Mouse (Mus musculus) ES-Bruce4 (cell line): ENCODE data around the gene Eef1g.

Experiments used
- CTCF ChIP-seq: IDR thresholded peaks from one replicate; pipeline ENCODE4 v1.8.1; 2011; ENCODE audit warnings: low read depth, low read length
- POLR2A ChIP-seq: IDR thresholded peaks from one replicate; pipeline ENCODE4 v1.8.1; 2011; ENCODE audit warnings: low read length; ENCODE audit not compliant: insufficient read depth

DNA sequence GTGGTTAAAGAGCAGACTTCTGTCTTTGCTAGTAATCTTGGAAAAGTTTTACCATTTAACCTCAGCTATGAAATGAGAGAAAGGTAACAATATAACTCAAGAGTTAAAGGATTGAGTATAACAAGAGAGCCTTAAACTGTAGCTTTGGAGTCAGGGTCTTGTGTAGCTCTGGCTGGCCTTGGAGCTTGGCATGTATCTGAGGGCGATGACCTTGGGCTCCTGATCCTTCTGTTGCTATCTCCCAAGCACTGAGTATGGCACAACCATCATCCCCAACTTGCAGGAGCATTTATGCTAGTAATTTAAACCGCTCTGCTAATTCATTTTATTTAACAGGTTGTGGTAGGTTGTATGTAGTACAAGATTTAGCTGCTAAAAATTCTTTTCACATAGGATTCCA, 8.7 kb downstream of the Eef1g start:
- TF ChIP-seq CTCF (no peak), POLR2A (no peak)
